ENCODE assay signal across 17 mouse cellular contexts in the genomic region with DNA sequence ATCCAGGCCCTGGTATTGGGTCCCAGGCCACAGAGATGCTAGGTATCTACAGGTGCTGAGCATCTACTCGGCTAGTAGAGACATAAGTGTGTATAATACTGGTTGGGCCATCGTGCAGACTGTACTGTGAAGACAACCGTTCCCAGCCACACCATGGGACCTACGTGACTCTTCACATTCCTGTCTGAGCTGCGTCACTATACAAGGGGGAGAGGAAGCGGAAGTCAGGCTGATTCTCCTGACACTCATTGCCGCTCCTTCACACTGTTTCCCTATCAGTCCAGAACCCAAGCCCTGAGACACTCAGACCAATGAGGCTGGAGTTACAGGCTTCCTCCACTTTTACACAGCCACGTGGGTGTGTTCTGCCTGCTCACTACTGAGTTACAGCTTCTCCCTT.
DNase-seq lines count a peak whose midpoint lies in the region; ATAC-seq and TF ChIP-seq lines count a peak whose summit lies in the region.
"Had no signal": no experiment of that assay in that cellular context is flagged by ENCODE, and none has a peak within 500 bp of the region (broad histone marks: within the 10 kb centered on the region; RNA-seq: fewer than 3 reads in every experiment).

No protein-coding gene starts in this region.

- ATAC-seq in heart, postnatal 0 days (ENCODE audit: insufficient read depth, low read depth), result peak; percentile 33; the same call in 1 of the 2 replicates
- ATAC-seq in lung, postnatal 0 days, result peak; percentile 44
- ATAC-seq: forebrain, embryonic 15.5 days had no signal

- no peaks in the 10 kb centered on the region for H3K9me3 ChIP-seq in heart, postnatal 0 days (replicated peaks; ENCODE audit: control insufficient read depth, low read length)
- H3K9me3 ChIP-seq in lung, postnatal 0 days (ENCODE audit: low read length), result no peaks in the 10 kb centered on the region
- no peaks in the 10 kb centered on the region for H3K9me3 ChIP-seq in megakaryocyte, embryonic 14.5 days
- H3K9me3 ChIP-seq: embryonic facial prominence, embryonic 10.5 days; forebrain, embryonic 15.5 days; hindbrain, embryonic 10.5 days had no signal

- no peak overlapping the region for H3K4me3 ChIP-seq in heart, postnatal 0 days (ENCODE audit: low read depth, low read length)
- H3K4me3 ChIP-seq in lung, postnatal 0 days (ENCODE audit: low read depth, low read length), result no peak overlapping the region
- H3K4me3 ChIP-seq in lung, adult 2 months (replicated peaks; ENCODE audit: extremely low read depth, low read depth, low read length), result no peak overlapping the region
- peak overlapping the region; percentile 65 for H3K4me3 ChIP-seq in megakaryocyte, embryonic 14.5 days (replicated peaks)
- H3K4me3 ChIP-seq in thymus, adult 2 months (ENCODE audit: control insufficient read depth, insufficient read depth, low read length), result no peak overlapping the region
- H3K4me3 ChIP-seq: embryonic facial prominence, embryonic 10.5 days; forebrain, embryonic 15.5 days; heart, adult 2 months; hindbrain, embryonic 10.5 days had no signal

- intact Hi-C loops in heart, postnatal 36 days (cut with DNase I), result no loop called here

- WGBS in heart, postnatal 0 days, result 36% methylated on average over 8 of the region's 8 CpGs
- 61% methylated on average over 8 of the region's 8 CpGs for WGBS in lung, postnatal 0 days
- WGBS in lung, adult 2 months, result 72% methylated on average over 8 of the region's 8 CpGs
- 89% methylated on average over 8 of the region's 8 CpGs for WGBS in thymus, adult 2 months

- no peaks in the 10 kb centered on the region for H3K36me3 ChIP-seq in heart, postnatal 0 days (replicated peaks; ENCODE audit: control insufficient read depth, insufficient read depth, low read length)
- H3K36me3 ChIP-seq in lung, postnatal 0 days (ENCODE audit: insufficient read depth, low read length), result no peaks in the 10 kb centered on the region
- H3K36me3 ChIP-seq in megakaryocyte, embryonic 14.5 days (replicated peaks; ENCODE audit: low read length), result no peaks in the 10 kb centered on the region
- no peaks in the 10 kb centered on the region for H3K36me3 ChIP-seq in thymus, adult 2 months (ENCODE audit: control insufficient read depth, insufficient read depth, low read length)
- H3K36me3 ChIP-seq: embryonic facial prominence, embryonic 10.5 days; forebrain, embryonic 15.5 days; hindbrain, embryonic 10.5 days had no signal

- no peak for TF ChIP-seq EP300 in heart, postnatal 0 days (IDR thresholded peaks at IDR 0.05; ENCODE audit: low read depth)
- no peak for TF ChIP-seq EP300 in lung, postnatal 0 days (IDR thresholded peaks at IDR 0.05)

- TF ChIP-seq POLR2A in lung, adult 2 months (IDR thresholded peaks at IDR 0.05; ENCODE audit: borderline replicate concordance, extremely low read depth, low read depth, low read length), result no peak
- TF ChIP-seq POLR2A in thymus, adult 2 months (IDR thresholded peaks at IDR 0.05; ENCODE audit: control insufficient read depth, extremely low read depth, insufficient read depth, low read length, poor library complexity), result no peak

- no peak for TF ChIP-seq CTCF in heart, postnatal 0 days (IDR thresholded peaks at IDR 0.05; ENCODE audit: low read depth)
- TF ChIP-seq CTCF in lung, postnatal 0 days (IDR thresholded peaks at IDR 0.05), result no peak
- no peak for TF ChIP-seq CTCF in lung, adult 2 months (IDR thresholded peaks at IDR 0.05; ENCODE audit: insufficient read depth, low read length)
- no peak for TF ChIP-seq CTCF in thymus, adult 2 months (IDR thresholded peaks at IDR 0.05; ENCODE audit: borderline replicate concordance, control insufficient read depth, extremely low read depth, insufficient read depth, low read length, poor library complexity)

- no peak overlapping the region for H3K9ac ChIP-seq in heart, postnatal 0 days (replicated peaks; ENCODE audit: low read depth, low read length)
- H3K9ac ChIP-seq in lung, postnatal 0 days (replicated peaks; ENCODE audit: low read depth), result no peak overlapping the region
- H3K9ac ChIP-seq: forebrain, embryonic 15.5 days; hindbrain, embryonic 14.5 days had no signal

- DNase-seq in heart, postnatal 0 days (ENCODE audit: low spot score), result no peak
- no peak for DNase-seq in heart, postnatal 36 days
- DNase-seq in lung, postnatal 0 days (ENCODE audit: low spot score), result no peak
- no peak for DNase-seq in lung, adult 2 months
- DNase-seq in thymus, adult 2 months, result no peak
- DNase-seq in right cerebral cortex, postnatal 14 days, result no peak
- DNase-seq: adrenal gland, postnatal 25 days; cerebellum, adult 18-20 months; cerebellum, postnatal 10 days; gastrocnemius, postnatal 36 days; heart, adult 2 months; heart, postnatal 14 days had no signal

- H3K27ac ChIP-seq in heart, postnatal 0 days (ENCODE audit: low read depth), result no peak overlapping the region
- H3K27ac ChIP-seq in lung, postnatal 0 days (ENCODE audit: low read length), result no peak overlapping the region
- H3K27ac ChIP-seq in thymus, adult 2 months (ENCODE audit: control insufficient read depth, insufficient read depth, low read length), result no peak overlapping the region
- H3K27ac ChIP-seq: embryonic facial prominence, embryonic 10.5 days; forebrain, embryonic 15.5 days; heart, adult 2 months; hindbrain, embryonic 10.5 days; hindbrain, embryonic 14.5 days had no signal

- H3K4me1 ChIP-seq in heart, postnatal 0 days (ENCODE audit: control insufficient read depth, insufficient read depth), result no peaks in the 10 kb centered on the region
- H3K4me1 ChIP-seq in lung, postnatal 0 days (ENCODE audit: insufficient read depth, low read depth, low read length), result no peaks in the 10 kb centered on the region; the same call in 1 of the 2 replicates
- no peaks in the 10 kb centered on the region for H3K4me1 ChIP-seq in lung, adult 2 months (ENCODE audit: control insufficient read depth, insufficient read depth, low read length)
- peaks cover 26% of the 10 kb centered on the region for H3K4me1 ChIP-seq in megakaryocyte, embryonic 14.5 days
- H3K4me1 ChIP-seq in thymus, adult 2 months (replicated peaks; ENCODE audit: control insufficient read depth, insufficient read depth, low read length), result no peaks in the 10 kb centered on the region
- H3K4me1 ChIP-seq: forebrain, embryonic 15.5 days had no signal

- no peaks in the 10 kb centered on the region for H3K27me3 ChIP-seq in heart, postnatal 0 days (ENCODE audit: control insufficient read depth, insufficient read depth, low read length)
- no peaks in the 10 kb centered on the region for H3K27me3 ChIP-seq in lung, postnatal 0 days (replicated peaks; ENCODE audit: insufficient read depth, low read length)
- peaks cover 4% of the 10 kb centered on the region for H3K27me3 ChIP-seq in megakaryocyte, embryonic 14.5 days (replicated peaks)
- H3K27me3 ChIP-seq in thymus, adult 2 months (ENCODE audit: control insufficient read depth, insufficient read depth, low read length), result no peaks in the 10 kb centered on the region

- no peak overlapping the region for H3K4me2 ChIP-seq in heart, postnatal 0 days (ENCODE audit: low read depth, low read length)
- no peak overlapping the region for H3K4me2 ChIP-seq in lung, postnatal 0 days (replicated peaks; ENCODE audit: low read depth, low read length)
- H3K4me2 ChIP-seq: forebrain, embryonic 15.5 days; hindbrain, embryonic 14.5 days had no signal
